Mouse (Mus musculus) cerebellum, adult 2 months (tissue): ENCODE measurements at regions not wholly inside any gene's neighbourhood (a gene's known extent, or its start where the extent isn't known, plus 50 kb on each side); places are given as distances from the start of the nearest gene placed in this dataset.

Source experiments
- DNase-seq, 2 experiments: peaks; one replicate each; pipeline ENCODE4 v3.0.0; 2021
- H3K27ac ChIP-seq: fragments of 200-500 bp; 2 replicates; pipeline ENCODE4 v1.5.1; 2012; ENCODE audit warnings: low read length, control low read depth, inconsistent platforms; ENCODE audit not compliant: insufficient read depth
- H3K27me3 ChIP-seq: fragments of 200-500 bp; 2 replicates; pipeline ENCODE4 v1.6.1; 2012; ENCODE audit warnings: inconsistent platforms, mild to moderate bottlenecking, low read length, moderate library complexity; ENCODE audit not compliant: control insufficient read depth, insufficient read depth
- H3K4me1 ChIP-seq: fragments of 200-500 bp; 2 replicates; pipeline ENCODE4 v1.6.1; 2011; ENCODE audit warnings: low read length; ENCODE audit not compliant: control insufficient read depth, insufficient read depth
- H3K4me3 ChIP-seq: fragments of 200-500 bp; replicated peaks from 2 replicates; pipeline ENCODE3; 2011; ENCODE audit warnings: mild to moderate bottlenecking, low read depth, low read length, control low read depth; ENCODE audit not compliant: insufficient read depth
- CTCF ChIP-seq: fragments of 200-500 bp; IDR thresholded peaks from 2 replicates; pipeline ENCODE4 v1.5.1; 2011; ENCODE audit warnings: low read depth, mild to moderate bottlenecking, control low read depth, low read length, moderate library complexity, borderline replicate concordance; ENCODE audit not compliant: insufficient read depth
- POLR2A ChIP-seq: fragments of 200-500 bp; IDR thresholded peaks from 2 replicates; pipeline ENCODE4 v1.6.1; 2011; ENCODE audit warnings: low read length, control low read depth, borderline replicate concordance; ENCODE audit not compliant: insufficient read depth
- WGBS: fragments of 180-500 bp; shearing (Covaris S2); methylation state at CpG from one replicate; pipeline ENCODE4 v1.1.7; 2018; 5-methylcytosine and 5-hydroxymethylcytosine counted together

GRCm38 (mm10) chr9:72217296-72218028, 57.2 kb upstream of the Zfp280d start:
- 70% methylated on average over 11 of the region's 11 CpGs for WGBS
- no peak overlapping the region for H3K27ac ChIP-seq
- DNase-seq, result no peak
- no peak overlapping the region for H3K4me3 ChIP-seq
- H3K4me1 ChIP-seq, result no peaks in the 10 kb centered on the region
- no peaks in the 10 kb centered on the region for H3K27me3 ChIP-seq
- TF ChIP-seq CTCF (no peak), POLR2A (no peak)

GRCm38 (mm10) chr9:72218736-72219135, 55.9 kb upstream of the Zfp280d start:
- no peaks in the 10 kb centered on the region for H3K27me3 ChIP-seq
- TF ChIP-seq POLR2A (no peak), CTCF (no peak)
- no peak overlapping the region for H3K4me3 ChIP-seq
- 51% methylated on average over 7 of the region's 7 CpGs for WGBS
- DNase-seq, result no peak
- no peak overlapping the region for H3K27ac ChIP-seq
- H3K4me1 ChIP-seq, result no peaks in the 10 kb centered on the region

DNA sequence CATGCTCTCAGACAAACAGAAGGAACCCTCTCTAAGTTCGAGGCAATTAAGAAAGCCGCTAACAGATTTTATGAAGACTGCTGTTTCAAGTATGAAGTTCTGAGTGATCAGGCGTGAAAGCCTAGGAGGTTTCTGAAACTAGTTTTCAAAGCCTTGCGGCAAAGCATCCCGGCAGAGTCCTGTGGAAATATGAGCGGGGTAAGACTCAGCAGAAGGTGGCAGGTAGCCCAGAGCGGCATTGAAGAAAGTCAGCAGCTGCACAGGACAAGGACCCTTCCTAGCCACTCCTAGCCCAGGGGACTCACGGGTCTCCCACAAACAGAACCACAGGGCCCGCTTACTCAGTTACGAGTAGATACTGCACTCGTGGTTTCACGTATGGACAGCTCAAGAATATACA, 54.8 kb upstream of the Zfp280d start:
- no peak for DNase-seq
- no peak overlapping the region for H3K4me3 ChIP-seq
- no peak for TF ChIP-seq CTCF
- TF ChIP-seq POLR2A, result no peak

GRCm38 (mm10) chr9:72221333-72221732, 53.3 kb upstream of the Zfp280d start:
- Histone ChIP-seq H3K4me3 (no peak overlapping the region), H3K27ac (no peak overlapping the region), H3K4me1 (no peaks in the 10 kb centered on the region), H3K27me3 (no peaks in the 10 kb centered on the region)
- TF ChIP-seq CTCF (no peak), POLR2A (no peak)
- no peak for DNase-seq
- WGBS, result 90% methylated on average over 5 of the region's 5 CpGs

More for the DNA sequence above, 54.8 kb upstream of the Zfp280d start:
- H3K27ac ChIP-seq, result no peak overlapping the region
- no peaks in the 10 kb centered on the region for H3K27me3 ChIP-seq
- H3K4me1 ChIP-seq, result no peaks in the 10 kb centered on the region
- 75% methylated on average over 12 of the region's 12 CpGs for WGBS
